Mouse (Mus musculus): ENCODE results near the gene Mars. TPM values are rescaled to one million over a fixed set of nuclear protein-coding genes. Genes with fewer than 3 reads are reported as not detected.

Mars gene
- polyA plus RNA-seq, 1 experiment = 30.7 TPM

DNA sequence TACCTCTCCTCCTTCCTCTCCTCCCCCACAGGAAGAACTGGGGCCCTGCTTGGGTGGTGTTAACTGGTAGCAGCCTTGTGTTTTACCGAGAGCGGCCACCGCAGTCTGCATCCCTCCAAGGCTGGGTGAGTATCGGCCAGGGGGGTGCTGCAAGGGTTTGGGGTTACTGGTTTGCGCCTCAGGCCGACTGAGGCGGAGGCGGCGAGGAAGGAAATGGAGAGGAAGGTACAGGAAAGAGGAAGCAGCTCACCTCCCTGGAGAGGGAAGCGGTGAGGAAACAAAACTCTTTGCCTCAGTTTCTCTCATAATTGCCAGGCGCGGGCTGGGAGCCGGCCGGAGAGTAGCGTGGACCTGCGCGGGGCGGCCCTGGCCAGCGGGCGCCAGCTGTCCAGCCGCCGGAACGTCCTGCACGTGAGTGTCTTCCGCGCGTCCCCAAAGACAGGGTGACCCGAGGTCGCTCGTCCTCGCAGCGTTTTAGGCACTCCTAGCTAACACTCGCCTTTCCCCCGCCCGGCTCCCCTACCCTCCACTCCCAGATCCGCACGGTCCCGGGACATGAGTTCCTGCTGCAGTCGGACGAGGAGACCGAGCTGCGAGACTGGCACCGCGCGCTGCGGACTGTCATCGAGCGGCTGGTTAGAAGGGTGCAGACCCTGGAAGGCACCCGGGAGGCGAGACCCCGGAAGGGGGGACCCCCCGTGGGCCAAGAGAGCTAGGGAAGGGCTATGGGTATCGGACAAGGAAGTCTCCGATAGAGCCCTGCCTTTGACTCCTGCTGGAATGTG, 14.6 kb upstream of the Mars start:
- Histone ChIP-seq H3K36me3 (ENCODE audit: control insufficient read depth, insufficient read depth, low read length) (peaks cover 3% of the 10 kb centered on the region; the same call in 1 of the 2 replicates), H3K27me3 (ENCODE audit: control insufficient read depth, insufficient read depth, low read length) (peaks cover 16% of the 10 kb centered on the region; the same call in 1 of the 2 replicates), H3K4me1 (ENCODE audit: control insufficient read depth, insufficient read depth, insufficient read length, low read length) (peaks cover 15% of the 10 kb centered on the region), H3K27ac (ENCODE audit: insufficient read depth, low read depth, low read length) (no peak overlapping the region), H3K4me3 (ENCODE audit: low read depth, low read length) (peak overlapping the region; percentile 60)
- 0 out of 2 replicates have a peak, but pooled peaks have one; percentile 2 for TF ChIP-seq CTCF (IDR thresholded peaks at IDR 0.05; ENCODE audit: extremely low read depth, insufficient read length, insufficient replicate concordance, low read depth, low read length)
- TF ChIP-seq POLR2A (IDR thresholded peaks at IDR 0.05; ENCODE audit: low read depth, low read length) = no peak
- 10% methylated on average over 54 of the region's 54 CpGs for WGBS

DNA sequence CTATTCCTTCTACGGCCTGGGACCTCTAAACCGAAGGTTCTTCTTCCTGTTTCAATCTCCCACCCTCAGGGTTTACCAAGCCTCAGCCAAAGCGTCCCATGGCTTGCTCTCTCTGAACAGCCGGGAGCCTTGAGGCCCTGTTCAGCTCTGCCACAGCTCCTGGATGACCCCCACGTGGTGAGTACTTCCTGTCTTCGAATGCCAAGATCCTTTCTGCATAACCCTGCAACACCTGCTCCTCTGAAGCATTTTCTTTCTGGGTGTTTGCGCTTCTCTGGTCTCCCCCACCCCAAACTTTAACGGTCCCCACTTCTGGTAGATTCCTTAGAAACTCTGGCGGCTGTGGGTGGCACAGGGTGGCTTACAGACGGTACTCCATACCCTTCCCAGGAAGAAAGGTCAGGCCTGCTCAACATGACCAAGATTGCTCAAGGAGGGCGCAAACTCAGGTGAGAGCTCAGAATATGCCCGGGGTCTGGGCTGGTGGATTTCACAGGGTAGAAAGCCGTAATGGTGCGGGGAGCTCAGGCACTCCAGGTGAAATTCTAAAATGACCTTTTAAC, 13.9 kb upstream of the Mars start:
- Histone ChIP-seq H3K36me3 (ENCODE audit: control insufficient read depth, insufficient read depth, low read length) (peaks cover 3% of the 10 kb centered on the region; the same call in 1 of the 2 replicates), H3K27ac (ENCODE audit: insufficient read depth, low read depth, low read length) (no peak overlapping the region), H3K4me1 (ENCODE audit: control insufficient read depth, insufficient read depth, insufficient read length, low read length) (peaks cover 15% of the 10 kb centered on the region), H3K27me3 (ENCODE audit: control insufficient read depth, insufficient read depth, low read length) (peaks cover 16% of the 10 kb centered on the region; the same call in 1 of the 2 replicates), H3K4me3 (ENCODE audit: low read depth, low read length) (peak overlapping the region; percentile 60)
- no peak for TF ChIP-seq POLR2A (IDR thresholded peaks at IDR 0.05; ENCODE audit: low read depth, low read length)
- 0 out of 2 replicates have a peak, but pooled peaks have one; percentile 3 for TF ChIP-seq CTCF (IDR thresholded peaks at IDR 0.05; ENCODE audit: extremely low read depth, insufficient read length, insufficient replicate concordance, low read depth, low read length)
- WGBS = 37% methylated on average over 14 of the region's 14 CpGs

DNA sequence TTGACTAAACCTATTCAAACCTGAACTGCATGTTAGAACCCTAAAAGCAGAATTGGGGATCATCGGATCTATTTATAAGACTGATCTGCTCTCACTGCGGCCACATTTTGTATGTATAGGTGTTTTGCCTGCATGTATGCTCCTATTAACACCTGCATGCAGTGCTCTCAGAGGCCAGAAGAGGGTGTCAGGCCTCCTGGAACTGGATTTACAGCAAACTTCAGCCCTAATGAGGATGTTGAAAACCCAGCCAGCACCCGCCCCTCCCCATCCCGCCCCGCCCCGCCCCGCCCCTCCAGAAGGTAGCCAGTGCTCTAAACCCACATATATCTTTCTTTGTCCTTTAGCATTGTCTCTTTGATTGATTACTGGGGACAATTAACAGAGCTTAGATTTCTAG, 12.9 kb upstream of the Mars start:
- peaks cover 16% of the 10 kb centered on the region; the same call in 1 of the 2 replicates for H3K27me3 ChIP-seq (ENCODE audit: control insufficient read depth, insufficient read depth, low read length)
- no peaks in the 10 kb centered on the region for H3K36me3 ChIP-seq (ENCODE audit: control insufficient read depth, insufficient read depth, low read length)
- H3K4me1 ChIP-seq (ENCODE audit: control insufficient read depth, insufficient read depth, insufficient read length, low read length) = peaks cover 15% of the 10 kb centered on the region
- H3K4me3 ChIP-seq (ENCODE audit: low read depth, low read length) = peak overlapping the region; percentile 16; the same call in 1 of the 2 replicates
- WGBS = 4% methylated on average over 7 of the region's 7 CpGs
- no peak overlapping the region for H3K27ac ChIP-seq (ENCODE audit: insufficient read depth, low read depth, low read length)
- TF ChIP-seq POLR2A (IDR thresholded peaks at IDR 0.05; ENCODE audit: low read depth, low read length) (no peak), CTCF (IDR thresholded peaks at IDR 0.05; ENCODE audit: extremely low read depth, insufficient read length, insufficient replicate concordance, low read depth, low read length) (peak; percentile 14; the same call in 1 of the 2 replicates)

- H3K27ac ChIP-seq (ENCODE audit: insufficient read depth, low read depth, low read length) = peak overlapping the region; percentile 69
- TF ChIP-seq POLR2A (IDR thresholded peaks at IDR 0.05; ENCODE audit: low read depth, low read length) (no peak), CTCF (IDR thresholded peaks at IDR 0.05; ENCODE audit: extremely low read depth, insufficient read length, insufficient replicate concordance, low read depth, low read length) (no peak)
- whole genome bisulfite sequencing = 70% methylated on average over 17 of the region's 17 CpGs
- peaks cover 16% of the 10 kb centered on the region; the same call in 1 of the 2 replicates for H3K27me3 ChIP-seq (ENCODE audit: control insufficient read depth, insufficient read depth, low read length)
- peak overlapping the region; percentile 57 for H3K4me3 ChIP-seq (ENCODE audit: low read depth, low read length)
- no peaks in the 10 kb centered on the region for H3K36me3 ChIP-seq (ENCODE audit: control insufficient read depth, insufficient read depth, low read length)
- H3K4me1 ChIP-seq (ENCODE audit: control insufficient read depth, insufficient read depth, insufficient read length, low read length) = peaks cover 15% of the 10 kb centered on the region
Observed at GRCm38 (mm10) chr10:127323131-127323855, 11.7 kb upstream of the Mars start.

DNA sequence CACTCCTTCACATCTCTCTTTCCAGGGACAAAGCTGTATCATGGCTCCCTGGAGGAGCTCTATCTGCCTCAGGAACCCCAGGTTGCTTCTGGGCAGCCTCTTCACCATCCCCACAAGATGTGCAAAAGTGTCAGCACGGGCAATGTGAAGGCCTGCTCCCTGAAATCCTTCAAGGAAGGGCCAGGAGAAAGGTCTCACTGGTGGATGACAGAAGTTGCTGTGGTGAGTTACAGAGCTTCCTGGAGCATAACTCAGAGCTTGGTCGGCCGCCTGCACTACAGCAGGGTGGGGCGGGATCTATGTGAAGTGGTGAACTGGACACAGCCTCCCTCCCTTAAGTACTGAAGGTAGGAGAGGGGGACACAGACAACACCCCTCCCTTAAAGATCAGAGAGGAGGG, 11.1 kb upstream of the Mars start:
- H3K27ac ChIP-seq (ENCODE audit: insufficient read depth, low read depth, low read length) = peak overlapping the region; percentile 69
- TF ChIP-seq POLR2A (IDR thresholded peaks at IDR 0.05; ENCODE audit: low read depth, low read length) = no peak
- no peak for TF ChIP-seq CTCF (IDR thresholded peaks at IDR 0.05; ENCODE audit: extremely low read depth, insufficient read length, insufficient replicate concordance, low read depth, low read length)

DNA sequence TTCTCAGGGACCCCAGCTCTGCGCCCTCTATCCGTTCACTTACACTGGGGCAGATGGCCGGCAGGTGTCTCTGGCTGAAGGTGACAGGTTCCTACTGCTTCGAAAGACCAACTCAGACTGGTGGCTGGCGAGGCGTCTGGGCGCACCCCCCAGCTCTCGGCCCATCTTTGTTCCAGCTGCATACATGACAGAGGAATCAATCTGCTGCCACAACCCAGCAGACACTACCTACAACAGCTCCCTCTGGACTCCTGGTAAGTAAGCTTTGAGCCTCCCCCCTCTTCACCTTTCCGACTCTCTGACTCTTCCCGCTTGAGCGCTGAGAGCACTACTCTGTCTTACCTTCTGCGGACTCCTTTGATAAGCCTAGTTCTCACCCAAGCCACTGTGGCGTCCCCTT, 10.6 kb upstream of the Mars start:
- WGBS = 72% methylated on average over 13 of the region's 13 CpGs
- Histone ChIP-seq H3K27ac (ENCODE audit: insufficient read depth, low read depth, low read length) (peak overlapping the region; percentile 69), H3K4me1 (ENCODE audit: control insufficient read depth, insufficient read depth, insufficient read length, low read length) (peaks cover 15% of the 10 kb centered on the region), H3K27me3 (ENCODE audit: control insufficient read depth, insufficient read depth, low read length) (peaks cover 14% of the 10 kb centered on the region; the same call in 1 of the 2 replicates), H3K36me3 (ENCODE audit: control insufficient read depth, insufficient read depth, low read length) (no peaks in the 10 kb centered on the region), H3K4me3 (ENCODE audit: low read depth, low read length) (peak overlapping the region; percentile 57)
- TF ChIP-seq POLR2A (IDR thresholded peaks at IDR 0.05; ENCODE audit: low read depth, low read length) (no peak), CTCF (IDR thresholded peaks at IDR 0.05; ENCODE audit: extremely low read depth, insufficient read length, insufficient replicate concordance, low read depth, low read length) (no peak)

More for the DNA sequence above, 11.1 kb upstream of the Mars start:
- H3K27me3 ChIP-seq (ENCODE audit: control insufficient read depth, insufficient read depth, low read length) = peaks cover 16% of the 10 kb centered on the region; the same call in 1 of the 2 replicates
- WGBS = 41% methylated on average over 4 of the region's 4 CpGs
- no peaks in the 10 kb centered on the region for H3K36me3 ChIP-seq (ENCODE audit: control insufficient read depth, insufficient read depth, low read length)
- H3K4me3 ChIP-seq (ENCODE audit: low read depth, low read length) = peak overlapping the region; percentile 57
- peaks cover 15% of the 10 kb centered on the region for H3K4me1 ChIP-seq (ENCODE audit: control insufficient read depth, insufficient read depth, insufficient read length, low read length)

Data from small intestine, adult 2 months (tissue).